Mouse (Mus musculus) cortical plate, adult 2 months (tissue): ENCODE data around the gene Odf3l2. TPM values are rescaled to one million over a fixed set of nuclear protein-coding genes. Genes with fewer than 3 reads are reported as not detected.
A peak's percentile ranks its signal among the peaks of the same experiment; 100 is the strongest.

Source experiments
- H3K27ac ChIP-seq: fragments of 200-500 bp; 2 replicates; pipeline ENCODE4 v1.5.1; 2012; ENCODE audit warnings: low read length, control low read depth, inconsistent platforms; ENCODE audit not compliant: insufficient read depth
- H3K4me1 ChIP-seq: fragments of 200-500 bp; 2 replicates; pipeline ENCODE4 v1.6.1; 2011; ENCODE audit warnings: low read length; ENCODE audit not compliant: control insufficient read depth, insufficient read depth
- H3K4me3 ChIP-seq: fragments of 200-500 bp; 2 replicates; pipeline ENCODE4 v1.5.1; 2011; ENCODE audit warnings: mild to moderate bottlenecking, low read length, control low read depth; ENCODE audit not compliant: insufficient read depth
- CTCF ChIP-seq: fragments of 200-500 bp; IDR thresholded peaks from 2 replicates; pipeline ENCODE4 v1.5.1; 2011; ENCODE audit warnings: mild to moderate bottlenecking, control low read depth, low read length; ENCODE audit not compliant: insufficient read depth; ENCODE audit errors: extremely low read depth
- POLR2A ChIP-seq: fragments of 200-500 bp; IDR thresholded peaks from 2 replicates; pipeline ENCODE4 v1.6.1; 2011; ENCODE audit warnings: mild to moderate bottlenecking, low read length, control low read depth; ENCODE audit not compliant: insufficient read depth; ENCODE audit errors: extremely low read depth
- polyA plus RNA-seq: library from polyadenylated mRNA; depleted of rRNA; stranded (reverse); fragments of >200 nt; gene quantifications from 2 replicates; pipeline ENCODE4 v1.2.3, GENCODE M21; 2012

The Odf3l2 gene
- polyA plus RNA-seq, 1 experiment, result 0.17 TPM

DNA sequence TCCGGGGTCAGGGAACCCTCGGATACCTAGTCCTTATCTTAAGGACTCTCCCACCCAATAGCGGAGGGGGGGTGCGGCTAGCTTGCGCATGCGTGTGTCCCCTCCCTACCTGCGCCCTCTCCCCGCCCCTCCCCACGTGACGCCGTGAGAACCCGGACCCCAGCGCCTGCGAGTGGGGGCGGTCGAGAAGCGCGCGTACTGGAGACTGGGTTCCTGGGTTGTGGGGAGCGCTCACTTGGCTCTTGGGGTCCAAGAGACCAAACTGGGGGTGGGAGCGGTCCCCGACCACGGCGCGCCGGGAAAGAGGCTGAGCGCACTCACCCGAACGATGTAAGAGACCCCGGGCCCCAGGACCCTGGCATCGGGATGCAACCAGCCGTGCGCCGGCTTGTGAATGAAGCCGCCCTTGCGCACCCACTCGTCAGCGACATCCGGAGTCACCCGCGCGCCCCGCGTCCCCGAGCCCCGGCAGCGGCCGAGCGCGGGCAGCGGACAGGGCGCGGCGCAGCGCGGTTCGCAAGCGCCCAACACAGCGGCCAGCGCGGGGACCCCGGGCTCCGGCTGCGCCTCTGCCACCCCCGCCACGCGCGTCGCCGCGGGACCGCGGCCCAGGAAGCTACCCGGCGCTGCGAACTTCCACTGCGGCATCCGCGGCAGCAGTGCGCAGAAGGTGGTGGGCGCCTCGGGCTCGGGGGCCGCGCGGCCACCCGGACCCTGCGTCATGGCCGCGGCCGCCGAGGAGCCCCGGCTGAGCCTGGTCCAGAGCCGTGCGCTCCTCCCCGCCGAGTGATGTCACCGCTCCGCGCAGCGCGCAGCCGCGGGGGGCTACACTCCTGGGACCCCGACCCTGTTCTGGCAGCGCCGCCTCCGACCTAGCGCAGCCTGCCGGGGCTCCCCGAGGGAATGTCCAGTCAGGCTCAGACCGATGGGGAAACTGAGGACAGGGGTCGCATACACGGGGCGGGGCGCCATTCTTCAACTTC is 8.1 kb downstream of the Odf3l2 start, which contains the start of gene Shc2:
Gene Shc2 (minus strand): TSS at position 791 of the 983 bp plus-strand sequence.
- TF ChIP-seq CTCF (no peak), POLR2A (peak; percentile 64)
- peak within 1 kb of the TSS; percentile 94 for H3K27ac ChIP-seq

DNA sequence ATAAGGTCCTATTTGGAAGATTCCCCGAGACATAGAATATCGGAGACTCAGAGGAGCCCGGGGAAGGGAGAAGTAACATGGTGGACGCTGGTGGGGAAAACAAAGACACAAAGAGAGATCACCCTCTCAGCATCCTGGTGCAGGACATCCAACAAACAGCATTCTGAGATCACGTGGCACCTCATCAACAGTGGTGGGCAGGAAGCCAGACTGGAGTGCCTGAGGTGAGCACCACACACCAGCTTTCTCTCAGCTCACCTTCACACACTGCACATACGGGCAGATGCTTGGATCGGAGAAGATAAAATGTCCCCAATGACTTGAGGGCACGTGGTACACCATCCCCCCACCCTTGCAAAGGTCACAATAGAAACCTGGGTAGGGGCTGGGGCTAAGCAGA is 9.3 kb downstream of the Odf3l2 start:
- peak overlapping the region; percentile 58 for H3K4me3 ChIP-seq
- H3K4me1 ChIP-seq, result peaks cover 10% of the 10 kb centered on the region
- TF ChIP-seq POLR2A (no peak), CTCF (no peak)
- H3K27ac ChIP-seq, result no peak overlapping the region

More for the DNA sequence above, 8.1 kb downstream of the Odf3l2 start, which contains the start of gene Shc2:
- Histone ChIP-seq H3K4me1 (peaks cover 10% of the 10 kb centered on the region), H3K4me3 (peak within 1 kb of the TSS; percentile 58)

DNA sequence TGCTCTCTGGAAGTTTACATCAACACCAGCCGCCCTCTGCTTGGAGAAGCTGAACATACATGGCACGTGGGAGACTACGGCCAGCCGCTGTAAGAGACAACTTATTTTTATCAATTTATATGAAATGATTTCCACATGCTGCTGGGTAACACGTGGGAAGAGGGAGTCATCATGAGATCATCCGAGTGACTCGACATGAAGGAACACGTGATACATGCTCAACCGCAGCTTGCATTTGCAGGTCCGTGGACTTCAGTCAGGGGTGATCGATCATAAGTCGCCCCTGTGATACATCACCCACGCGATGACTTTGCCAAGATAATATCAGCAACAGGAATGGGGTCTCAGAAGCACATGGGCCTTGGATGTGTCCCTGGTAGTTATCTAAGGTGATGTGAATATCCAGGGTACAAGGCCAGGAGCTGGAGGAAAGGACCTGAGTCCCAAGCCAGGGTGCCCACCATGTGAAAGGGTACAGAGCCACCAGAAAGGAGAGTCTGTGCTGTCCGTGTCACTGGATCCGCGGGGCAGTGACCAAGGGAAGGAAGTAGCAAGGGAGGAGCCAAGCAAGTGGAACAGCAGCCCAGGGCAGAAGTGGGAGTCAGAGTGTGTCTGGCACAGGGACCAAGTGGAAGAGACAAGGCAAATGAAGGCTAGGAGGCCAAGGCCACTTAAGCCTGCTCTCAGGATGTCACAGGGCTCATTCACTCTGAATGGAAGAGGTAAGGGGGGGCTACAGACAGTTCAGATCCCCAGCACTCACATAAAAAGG is 12.3 kb downstream of the Odf3l2 start:
- no peak overlapping the region; the same call in 1 of the 2 replicates for H3K27ac ChIP-seq
- H3K4me3 ChIP-seq, result no peak overlapping the region
- peaks cover 7% of the 10 kb centered on the region for H3K4me1 ChIP-seq
- TF ChIP-seq POLR2A (no peak), CTCF (no peak)

DNA sequence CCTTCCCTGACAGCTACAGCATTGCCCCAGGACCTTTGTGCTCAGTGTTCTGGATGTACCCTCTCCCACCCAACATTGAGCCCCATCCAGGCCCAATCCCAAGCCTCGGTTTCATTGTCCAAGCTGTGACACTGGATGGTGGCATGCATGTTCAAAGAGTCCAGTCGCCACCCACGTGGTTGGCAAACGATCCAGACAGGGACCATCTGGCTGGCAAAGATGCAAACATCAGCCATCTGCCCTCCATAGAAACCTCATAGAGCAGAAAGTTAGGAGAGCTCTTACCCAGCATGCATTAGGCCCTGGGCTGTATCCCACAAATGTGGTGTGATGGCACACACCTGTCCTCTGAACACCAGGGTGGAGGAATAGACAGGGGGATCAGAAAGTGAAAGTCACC is 14.1 kb downstream of the Odf3l2 start:
- Histone ChIP-seq H3K4me3 (no peak overlapping the region), H3K4me1 (peaks cover 7% of the 10 kb centered on the region), H3K27ac (no peak overlapping the region)
- TF ChIP-seq POLR2A, result no peak
- TF ChIP-seq CTCF, result no peak

DNA sequence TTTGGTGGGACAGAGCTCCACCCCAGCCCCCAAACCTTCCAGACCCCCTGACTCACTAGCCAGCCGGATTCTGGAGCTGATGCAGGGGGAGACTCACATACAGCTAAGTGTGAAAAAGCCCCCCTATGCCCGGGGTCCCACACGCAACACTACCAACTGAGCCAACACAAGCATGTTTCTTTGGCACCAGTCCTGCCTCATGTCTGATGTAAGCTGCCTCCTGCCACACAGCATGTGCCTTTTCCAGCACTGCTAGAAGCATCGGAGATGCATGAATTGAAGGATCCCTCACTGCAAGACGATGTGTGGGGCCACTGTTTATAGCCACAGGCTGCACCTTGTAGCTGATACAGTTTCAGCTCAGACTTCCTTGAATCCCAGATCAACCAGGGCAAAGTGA is 17.2 kb downstream of the Odf3l2 start:
- H3K4me3 ChIP-seq, result no peak overlapping the region
- no peak overlapping the region for H3K27ac ChIP-seq
- peaks cover 6% of the 10 kb centered on the region for H3K4me1 ChIP-seq
- TF ChIP-seq POLR2A, result no peak
- TF ChIP-seq CTCF, result no peak

DNA sequence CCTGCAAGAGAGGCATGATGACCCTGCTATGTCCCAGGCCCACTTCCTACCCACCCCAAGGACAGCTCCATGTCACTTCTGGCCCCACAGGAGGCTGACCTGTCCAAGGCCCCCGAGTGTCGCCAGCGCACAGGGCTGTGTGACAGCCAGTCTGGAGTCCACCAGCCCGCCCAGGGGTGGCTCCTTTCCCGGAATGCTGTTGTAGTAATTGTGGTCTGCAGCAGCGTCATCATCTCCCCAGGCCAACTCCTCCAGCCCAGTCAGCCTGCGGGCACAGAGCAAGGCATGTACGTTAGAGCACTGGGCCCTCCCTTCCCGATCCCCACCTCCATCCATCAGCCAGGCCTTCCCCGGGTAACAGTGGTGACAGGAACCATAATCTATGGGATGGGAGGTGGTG is 19.4 kb downstream of the Odf3l2 start:
- TF ChIP-seq CTCF, result no peak
- TF ChIP-seq POLR2A, result no peak
- no peak overlapping the region for H3K4me3 ChIP-seq
- H3K4me1 ChIP-seq, result no peaks in the 10 kb centered on the region
- no peak overlapping the region for H3K27ac ChIP-seq

DNA sequence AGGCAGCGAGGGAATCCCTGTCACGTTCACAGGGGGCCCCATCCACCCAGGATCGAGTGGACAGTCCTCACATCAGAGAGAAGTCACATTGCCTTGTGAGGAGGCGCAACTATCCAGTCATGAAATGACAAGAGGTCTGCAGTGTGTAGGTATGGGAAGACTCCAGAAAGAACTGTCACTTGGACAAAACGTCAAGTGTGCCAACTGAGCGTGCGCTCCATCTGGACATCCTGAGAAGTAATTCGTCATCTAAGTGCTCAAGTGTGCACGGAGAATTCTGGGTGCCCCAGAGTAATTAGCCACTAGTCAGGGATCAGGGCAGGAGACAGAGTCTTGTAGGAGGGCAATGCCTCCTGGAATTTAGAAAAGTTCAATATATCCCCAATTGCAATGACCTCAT is 20.1 kb downstream of the Odf3l2 start:
- TF ChIP-seq CTCF, result no peak
- H3K27ac ChIP-seq, result no peak overlapping the region
- H3K4me3 ChIP-seq, result no peak overlapping the region
- H3K4me1 ChIP-seq, result no peaks in the 10 kb centered on the region

DNA sequence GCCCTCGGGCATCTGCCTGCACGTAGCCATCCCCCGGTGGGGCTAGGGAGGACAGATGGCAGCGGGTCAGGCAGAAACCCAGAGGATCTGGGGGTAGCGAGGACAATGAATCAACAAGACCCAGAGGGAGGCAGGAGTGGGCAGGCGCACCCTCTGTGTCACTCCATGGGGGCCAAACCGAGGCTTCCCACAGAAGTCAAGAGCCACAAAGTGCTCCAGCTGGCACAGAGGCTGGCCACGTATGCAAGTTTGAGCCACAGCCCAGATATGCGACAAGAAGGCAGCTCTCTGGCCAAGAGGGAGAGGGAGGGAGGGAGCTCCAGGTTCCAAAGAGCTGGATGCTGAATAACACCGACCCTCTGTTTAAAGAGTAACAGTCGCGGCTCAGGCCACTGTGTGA is 21.6 kb downstream of the Odf3l2 start:
- Histone ChIP-seq H3K27ac (no peak overlapping the region), H3K4me1 (no peaks in the 10 kb centered on the region), H3K4me3 (no peak overlapping the region)
- TF ChIP-seq CTCF (no peak), POLR2A (no peak)

DNA sequence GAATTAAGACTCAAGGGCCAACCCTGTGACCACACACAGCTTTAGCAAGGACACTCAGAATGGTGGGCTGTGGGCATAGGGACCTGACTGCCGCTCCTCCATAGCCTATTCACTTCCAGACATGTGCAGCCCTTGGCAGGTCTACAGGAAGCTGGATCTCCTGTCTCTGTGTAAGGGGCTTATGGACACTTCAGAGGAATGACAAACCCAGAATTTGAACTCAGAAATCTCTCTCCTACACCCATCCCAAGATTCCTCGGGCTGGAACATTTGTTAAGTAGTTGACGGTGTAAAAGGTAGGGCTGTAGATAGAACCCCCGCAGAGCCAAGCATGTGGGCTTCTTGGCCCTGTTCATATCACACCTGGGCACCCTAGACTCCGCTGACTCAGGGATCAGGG is 29.2 kb downstream of the Odf3l2 start:
- H3K4me1 ChIP-seq, result 0 out of 2 replicates have a peak, but pooled peaks cover 2% of the 10 kb centered on the region
- no peak overlapping the region for H3K4me3 ChIP-seq
- no peak for TF ChIP-seq POLR2A
- TF ChIP-seq CTCF, result no peak
- no peak overlapping the region for H3K27ac ChIP-seq
